Mouse (Mus musculus): ENCODE data around the gene Pdk2. TPM values are rescaled to one million over a fixed set of nuclear protein-coding genes. Genes with fewer than 3 reads are reported as not detected.

Pdk2 gene
- total RNA-seq, 2 experiments from 2014 or later, result 90.5 to 91.0 TPM

- peak in 1 of 2 experiments; percentile 78 for DNase-seq (ENCODE audit: low spot score in 2 of 2)
These were observed 52.2 kb downstream of the Pdk2 start for GRCm38 (mm10) chr11:94988780-94989561.

GRCm38 (mm10) chr11:94987851-94988250 is 53.3 kb downstream of the Pdk2 start:
- no peak for DNase-seq (ENCODE audit: low spot score in 2 of 2)

DNA sequence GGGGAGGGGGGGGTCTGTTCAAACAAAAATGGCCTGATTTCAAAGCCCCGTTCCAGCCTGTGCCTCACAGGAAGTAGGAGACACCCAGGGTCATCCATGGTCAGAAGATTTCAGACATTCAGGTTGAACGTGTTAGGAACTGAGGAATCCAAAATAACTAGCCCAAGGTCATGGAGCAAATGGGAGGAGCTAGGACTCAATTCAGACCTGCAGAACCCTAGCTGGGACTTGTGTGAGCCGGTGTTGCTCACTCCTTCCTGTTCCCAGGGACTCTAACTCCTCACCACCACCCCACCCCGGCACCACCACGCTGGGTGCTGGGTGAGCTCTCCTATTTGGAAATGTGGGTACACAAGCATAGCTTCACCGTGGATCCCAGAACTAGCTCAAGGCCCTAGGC is 53.8 kb downstream of the Pdk2 start:
- DNase-seq (ENCODE audit: low spot score in 2 of 2), result no peak

GRCm38 (mm10) chr11:94986435-94986834 is 54.7 kb downstream of the Pdk2 start:
- DNase-seq (ENCODE audit: low spot score in 2 of 2), result no peak

DNA sequence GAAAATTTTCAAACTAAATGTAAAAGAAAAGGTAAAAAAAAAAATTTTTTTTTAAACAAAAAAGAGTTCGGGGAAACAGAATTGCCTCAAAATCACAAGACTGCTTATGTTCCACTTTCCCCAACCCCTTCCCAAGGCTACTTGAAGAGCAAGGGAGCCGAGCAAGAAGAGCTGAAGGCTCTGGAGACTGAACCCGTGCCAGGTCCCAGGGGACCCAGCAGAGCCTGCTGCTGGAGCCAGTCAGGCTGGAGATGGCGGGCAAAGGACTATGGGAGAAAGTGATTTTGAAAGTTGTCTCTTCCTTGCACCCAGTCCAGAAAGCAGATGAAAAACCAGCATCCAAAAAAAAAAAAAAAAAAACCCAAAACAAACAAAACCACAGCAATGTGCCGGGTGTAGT is 55.3 kb downstream of the Pdk2 start:
- no peak for DNase-seq (ENCODE audit: low spot score in 2 of 2)

DNA sequence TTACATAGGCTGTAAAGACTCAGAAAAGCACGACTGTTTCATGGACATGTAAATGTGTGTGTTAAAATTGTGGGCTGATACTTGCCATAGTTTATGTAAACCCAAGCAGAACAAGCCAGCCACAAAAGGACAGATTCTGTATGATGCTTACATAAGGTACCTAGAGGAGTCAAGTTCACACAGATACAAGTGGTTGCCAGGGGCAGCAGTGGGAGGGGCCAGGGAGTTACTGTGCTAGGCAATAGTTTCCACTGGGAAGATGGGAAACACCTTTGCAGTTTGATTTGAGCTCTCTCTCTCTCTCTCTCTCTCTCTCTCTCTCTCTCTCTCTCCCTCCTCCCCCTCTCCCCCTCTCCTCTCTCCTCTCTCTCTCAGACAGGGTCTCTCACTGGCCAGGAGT is 56.0 kb downstream of the Pdk2 start:
- DNase-seq (ENCODE audit: low spot score in 2 of 2), result no peak

- peak in 1 of 2 experiments; percentile 7 for DNase-seq (ENCODE audit: low spot score in 2 of 2)
These were observed 61.5 kb downstream of the Pdk2 start for GRCm38 (mm10) chr11:94979462-94980179.

DNA sequence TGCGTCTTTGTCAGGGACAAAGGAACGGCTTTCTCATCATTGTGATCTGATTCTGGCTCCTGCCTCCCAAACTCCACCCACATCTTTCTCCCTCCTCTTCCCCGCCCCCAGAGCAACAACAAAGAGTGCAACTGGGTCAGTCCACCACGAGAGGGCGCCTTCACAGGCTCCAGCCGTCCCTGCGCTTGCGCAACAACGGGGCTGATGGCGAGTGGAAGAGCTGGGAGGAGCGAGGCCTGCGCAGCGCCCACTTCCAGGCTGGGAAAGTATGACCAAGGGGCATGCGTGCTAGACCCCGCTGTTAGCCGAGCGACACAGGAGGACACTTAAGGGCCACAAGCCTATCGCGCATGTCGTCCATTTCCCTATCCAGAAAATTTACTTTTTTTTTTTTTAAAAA is 62.2 kb downstream of the Pdk2 start:
- peak; percentile 98 to 99 for DNase-seq (ENCODE audit: low spot score in 2 of 2)

DNA sequence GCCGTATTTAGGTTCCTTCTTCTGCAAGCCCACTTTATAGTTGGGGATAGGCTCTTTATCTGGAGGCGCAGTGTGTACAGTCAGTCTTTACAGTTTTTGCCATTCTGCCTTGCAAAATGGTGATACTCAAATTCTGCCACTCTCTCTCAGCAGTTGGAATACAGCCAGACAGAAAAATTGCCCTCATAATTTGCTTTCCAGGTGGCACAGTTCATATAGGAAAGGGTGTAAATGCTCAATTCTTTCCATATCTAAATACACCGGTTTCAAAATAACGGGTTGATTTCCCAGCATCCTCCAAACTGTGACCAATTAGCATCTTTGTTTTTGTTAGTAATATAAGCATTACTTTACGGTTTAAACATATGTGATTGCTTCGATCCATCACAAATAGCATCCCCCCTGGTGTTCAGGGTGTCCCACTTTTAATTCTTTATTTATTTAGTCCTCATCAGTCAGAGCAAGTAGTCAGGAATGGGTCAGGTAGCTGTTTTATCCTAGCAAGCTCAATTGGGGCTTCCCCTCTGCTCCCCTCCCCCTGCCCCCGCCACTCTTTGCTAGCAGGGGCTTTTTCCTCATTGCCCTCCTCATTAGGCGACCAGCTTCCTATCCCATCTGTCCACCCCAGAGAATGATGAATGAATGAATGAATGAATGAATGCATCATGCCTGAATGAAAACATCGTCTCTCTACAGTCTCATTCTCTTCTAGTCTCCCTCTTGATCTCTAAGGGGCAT is 62.8 kb downstream of the Pdk2 start:
- no peak for DNase-seq (ENCODE audit: low spot score in 2 of 2)

Other genes with a start within 250 kb of the Pdk2 start
- gene Col1a1, start 105.1 kb downstream of the Pdk2 start, total RNA-seq (2021), result 10 to 100 TPM; 39.7 to 59.5 TPM
- gene Hils1, start 73.8 kb downstream of the Pdk2 start, total RNA-seq (2021), result not detected
- gene Sgca, start 65.0 kb downstream of the Pdk2 start, total RNA-seq (2021), result under 1 TPM; 0.95 to 0.99 TPM
- 100 to 1,000 TPM; 705 to 706 TPM for gene Ppp1r9b, start 50.3 kb downstream of the Pdk2 start, total RNA-seq (2021)
- 10 to 100 TPM; 73.6 to 78.1 TPM for gene Samd14, start 31.5 kb downstream of the Pdk2 start, total RNA-seq (2021)
- 10 to 100 TPM; 15.4 to 17.7 TPM for gene Itga3, start 35.4 kb upstream of the Pdk2 start, total RNA-seq (2021)
- gene Dlx3, start 78.8 kb upstream of the Pdk2 start, total RNA-seq (2021), result not detected
- gene Dlx4, start 104.9 kb upstream of the Pdk2 start, total RNA-seq (2021), result not detected
- not detected for gene Tac4, start 220.2 kb upstream of the Pdk2 start, total RNA-seq (2021)

All from layer of hippocampus, postnatal 14 days (tissue).